Mouse (Mus musculus): Measurements from ENCODE around the gene Rtkn.

Rtkn gene

DNA sequence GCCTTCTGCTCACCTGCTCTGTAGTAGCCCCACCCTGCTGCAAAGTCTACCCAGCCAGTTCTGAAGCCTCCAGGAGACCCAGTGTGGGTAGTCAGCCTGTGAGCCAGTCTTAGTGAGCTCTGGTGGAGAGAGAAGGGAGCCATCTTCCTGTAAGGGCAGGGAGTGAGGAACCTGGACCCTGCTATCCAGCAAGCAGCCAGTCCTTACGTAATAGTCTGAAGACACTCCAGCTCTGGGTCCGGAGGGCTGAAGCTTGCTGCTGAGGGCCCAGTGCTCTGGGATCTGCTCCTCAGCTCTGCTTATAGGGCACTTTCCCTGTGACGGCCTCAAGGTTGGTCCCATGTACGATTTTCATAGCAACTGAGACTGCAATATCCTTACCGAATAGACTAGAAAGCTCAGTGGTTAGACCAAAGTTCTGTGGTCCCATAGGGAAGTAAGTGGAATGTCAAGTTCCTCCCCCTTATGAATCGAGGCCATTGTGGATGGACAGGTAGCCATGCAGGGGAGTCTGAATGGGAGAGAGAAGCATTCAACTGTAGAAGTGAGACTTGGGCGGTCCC is at the start of gene Rtkn:
Rtkn (plus strand) TSS at position 513 of the 563 bp plus-strand sequence.
- no peak for DNase-seq (ENCODE audit: low spot score)

DNA sequence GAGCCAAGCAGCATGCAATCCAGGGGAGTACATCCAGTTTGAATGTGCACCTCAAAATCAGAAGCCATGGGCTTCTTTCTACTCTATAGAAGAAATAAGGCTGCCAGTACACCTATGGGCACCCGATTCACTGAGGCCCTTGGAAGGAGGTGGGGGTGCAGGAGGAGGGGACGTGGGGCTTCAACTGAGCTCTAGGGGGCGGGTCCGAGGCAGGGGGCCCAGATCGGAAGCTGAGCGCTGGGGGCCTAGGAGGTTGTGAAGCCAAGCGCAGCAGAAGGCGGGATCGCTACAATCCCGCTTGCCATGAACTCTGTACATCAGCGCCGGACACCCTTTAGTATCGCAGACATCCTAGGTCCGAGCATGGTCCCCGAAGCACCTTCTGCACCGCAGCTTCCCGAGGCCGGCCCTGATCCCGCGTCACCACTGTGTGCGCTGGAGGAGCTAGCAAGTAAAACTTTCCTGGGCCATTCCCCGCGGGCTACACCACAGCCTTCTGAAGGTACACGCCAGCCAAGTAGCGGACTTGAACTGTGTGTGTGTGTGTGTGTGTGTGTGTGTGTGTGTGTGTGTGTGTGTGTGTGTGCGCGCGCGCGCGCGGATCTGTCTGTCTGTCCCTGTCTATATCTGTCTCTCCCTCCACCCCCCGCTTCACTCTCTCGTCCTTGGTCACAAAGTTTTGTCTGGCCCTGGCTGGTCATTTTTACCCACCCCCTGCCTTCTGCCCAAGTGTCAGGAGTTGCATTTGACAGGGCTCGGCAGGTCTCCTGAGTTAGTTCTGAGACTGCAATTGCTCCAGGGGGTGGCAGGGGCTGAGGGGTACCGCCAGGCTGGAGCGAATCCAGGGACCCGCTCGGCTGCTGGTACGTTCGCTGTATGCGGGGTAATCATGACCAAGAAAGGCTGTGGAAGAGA is 48.9 kb upstream of the Rtkn start, which contains the start of gene Lbx2:
Lbx2 (plus strand) TSS at position 247 of the 915 bp plus-strand sequence.
- DNase-seq (ENCODE audit: low spot score): no peak

DNA sequence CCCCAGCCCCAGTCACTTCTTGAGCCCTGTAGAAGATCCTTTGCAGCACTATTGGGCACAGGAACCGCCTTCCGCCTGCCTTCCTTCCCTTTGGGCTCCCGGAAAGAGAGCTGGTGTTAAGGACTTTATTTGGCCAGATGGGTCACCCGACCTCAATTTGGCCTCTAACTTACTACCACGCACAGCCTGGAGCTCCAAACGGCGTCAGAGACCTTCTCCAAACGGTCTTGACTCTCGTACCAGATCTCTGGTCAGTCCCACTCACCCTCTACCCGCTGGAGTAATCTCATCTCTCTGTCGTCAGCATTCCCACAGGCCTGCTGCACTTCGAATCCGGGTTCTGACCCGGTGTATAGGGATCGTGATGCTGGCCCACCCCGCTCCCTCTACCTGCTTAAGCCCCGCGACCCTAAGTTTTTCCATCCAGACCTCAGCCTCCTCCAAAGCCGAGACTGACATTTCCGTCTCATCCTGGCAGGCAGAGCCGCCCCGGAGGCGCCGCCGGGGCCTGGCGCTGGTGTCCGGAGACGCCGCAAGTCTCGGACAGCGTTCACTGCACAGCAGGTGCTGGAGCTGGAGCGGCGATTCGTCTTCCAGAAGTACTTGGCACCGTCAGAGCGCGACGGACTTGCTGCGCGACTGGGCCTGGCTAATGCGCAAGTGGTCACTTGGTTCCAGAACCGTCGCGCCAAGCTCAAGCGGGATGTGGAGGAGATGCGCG is 47.9 kb upstream of the Rtkn start:
- no peak for DNase-seq (ENCODE audit: low spot score)

DNA sequence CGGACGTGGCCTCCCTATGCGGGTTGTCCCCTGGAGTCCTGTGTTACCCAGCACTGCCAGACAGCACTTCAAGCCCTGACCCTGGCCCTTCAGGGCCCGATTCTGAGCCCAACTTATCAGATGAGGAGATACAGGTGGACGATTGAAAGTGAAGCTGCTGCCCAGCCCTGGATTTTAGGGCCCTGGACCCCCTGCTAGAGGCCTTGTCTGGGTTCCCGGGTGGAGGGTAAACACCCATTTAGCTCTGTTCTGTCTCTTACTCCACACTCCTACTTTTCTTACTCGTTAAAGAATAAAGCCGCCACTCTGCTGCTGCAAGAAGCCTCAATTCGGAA is 47.4 kb upstream of the Rtkn start:
- no peak for DNase-seq (ENCODE audit: low spot score)

DNA sequence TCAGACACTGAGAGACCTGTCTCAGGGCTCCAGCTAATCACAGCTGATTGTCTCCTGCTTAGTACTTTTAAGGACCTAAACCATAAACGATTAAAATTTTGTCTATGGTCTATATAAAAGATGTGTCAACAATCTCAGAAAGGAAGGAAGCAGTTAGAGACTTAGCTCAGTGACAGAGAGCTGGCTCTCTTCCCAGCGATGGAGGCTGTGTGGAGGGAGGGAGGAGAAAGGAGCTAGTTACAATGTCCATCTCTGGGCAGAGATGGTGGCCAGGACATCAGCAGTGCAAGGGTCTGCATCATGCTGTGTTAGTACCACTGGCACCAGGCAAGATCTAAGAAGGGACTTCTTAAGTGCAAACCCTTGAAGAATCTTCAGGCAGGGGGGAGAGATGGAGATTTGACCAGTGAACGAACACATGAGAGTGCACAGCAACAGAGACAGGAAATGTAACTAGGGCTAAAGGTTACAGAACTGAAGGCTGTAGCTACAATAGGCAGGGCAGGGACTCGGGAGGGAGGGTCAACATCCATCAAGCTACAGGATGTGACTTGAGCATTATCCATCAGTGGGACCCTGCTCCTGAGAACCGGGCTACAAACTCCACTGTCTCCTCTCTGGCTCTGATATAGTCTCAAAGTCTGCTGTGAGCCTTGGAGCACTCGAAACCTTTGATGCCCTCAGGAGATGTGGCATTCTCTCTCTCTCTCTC is 42.7 kb upstream of the Rtkn start:
- no peak for DNase-seq (ENCODE audit: low spot score)

DNA sequence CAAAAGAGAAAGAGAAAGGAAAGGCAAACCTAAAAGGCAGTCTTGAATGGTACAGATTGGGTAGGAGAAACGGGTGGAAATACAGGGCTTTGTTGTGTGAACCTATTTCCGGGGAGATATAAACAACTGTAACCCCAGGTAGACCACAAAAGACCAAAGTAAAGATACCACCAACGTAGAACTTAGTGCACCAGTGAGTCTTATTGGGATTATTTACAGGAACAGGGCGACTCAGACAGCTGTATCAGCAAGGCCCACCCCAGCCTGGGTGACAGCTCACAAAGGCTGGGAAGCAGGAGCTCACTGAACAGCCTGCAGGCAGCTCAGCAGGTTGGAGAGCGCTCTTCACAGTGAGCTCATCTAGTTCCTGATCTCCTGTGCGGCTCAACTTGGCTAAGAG is 39.3 kb upstream of the Rtkn start:
- no peak for DNase-seq (ENCODE audit: low spot score)

DNA sequence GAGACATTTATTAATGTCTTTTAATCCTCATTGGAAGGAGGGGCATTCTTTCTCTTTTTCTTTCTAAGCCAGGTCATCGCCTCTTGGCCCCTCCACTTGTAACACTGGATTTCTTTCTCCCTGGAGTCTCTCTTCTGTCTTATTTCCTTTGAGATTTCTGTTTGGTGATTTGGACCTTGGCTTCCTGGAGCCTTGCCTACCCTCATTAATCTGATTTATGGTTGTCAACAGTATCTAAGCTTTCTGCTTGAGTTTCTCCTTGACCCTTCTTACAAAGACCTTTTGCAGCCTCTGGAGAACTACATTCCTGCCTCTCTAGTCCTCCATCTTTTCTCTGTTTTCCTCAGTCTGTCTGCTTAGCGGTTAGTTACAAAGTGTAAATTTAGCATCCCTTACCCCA is 36.9 kb upstream of the Rtkn start:
- no peak for DNase-seq (ENCODE audit: low spot score)

DNA sequence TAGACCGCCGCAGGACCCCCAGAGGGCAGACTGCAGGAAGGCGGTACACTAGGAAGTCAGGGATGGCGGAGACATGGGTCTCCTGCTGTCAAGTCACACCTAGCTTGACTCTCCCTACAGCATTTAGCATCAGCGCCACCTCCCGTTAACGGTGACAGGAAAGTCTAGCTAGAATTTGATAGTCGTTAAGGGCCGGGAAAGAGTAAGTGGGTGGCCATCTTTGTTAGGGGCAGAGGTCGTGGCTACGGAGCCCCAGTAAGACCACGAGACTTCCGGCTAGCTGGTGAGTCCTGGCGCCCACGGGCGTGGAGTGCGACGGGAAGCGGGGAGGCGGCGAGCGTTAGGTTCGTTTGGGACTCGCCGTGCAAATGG is 34.0 kb upstream of the Rtkn start, which contains the start of the genes Ccdc142 and Gm42688:
Ccdc142 (plus strand) TSS at position 286 of the 372 bp plus-strand sequence.
Gm42688 (plus strand) TSS at position 302 of the 372 bp plus-strand sequence.
- peak; percentile 94 for DNase-seq (ENCODE audit: low spot score)

DNA sequence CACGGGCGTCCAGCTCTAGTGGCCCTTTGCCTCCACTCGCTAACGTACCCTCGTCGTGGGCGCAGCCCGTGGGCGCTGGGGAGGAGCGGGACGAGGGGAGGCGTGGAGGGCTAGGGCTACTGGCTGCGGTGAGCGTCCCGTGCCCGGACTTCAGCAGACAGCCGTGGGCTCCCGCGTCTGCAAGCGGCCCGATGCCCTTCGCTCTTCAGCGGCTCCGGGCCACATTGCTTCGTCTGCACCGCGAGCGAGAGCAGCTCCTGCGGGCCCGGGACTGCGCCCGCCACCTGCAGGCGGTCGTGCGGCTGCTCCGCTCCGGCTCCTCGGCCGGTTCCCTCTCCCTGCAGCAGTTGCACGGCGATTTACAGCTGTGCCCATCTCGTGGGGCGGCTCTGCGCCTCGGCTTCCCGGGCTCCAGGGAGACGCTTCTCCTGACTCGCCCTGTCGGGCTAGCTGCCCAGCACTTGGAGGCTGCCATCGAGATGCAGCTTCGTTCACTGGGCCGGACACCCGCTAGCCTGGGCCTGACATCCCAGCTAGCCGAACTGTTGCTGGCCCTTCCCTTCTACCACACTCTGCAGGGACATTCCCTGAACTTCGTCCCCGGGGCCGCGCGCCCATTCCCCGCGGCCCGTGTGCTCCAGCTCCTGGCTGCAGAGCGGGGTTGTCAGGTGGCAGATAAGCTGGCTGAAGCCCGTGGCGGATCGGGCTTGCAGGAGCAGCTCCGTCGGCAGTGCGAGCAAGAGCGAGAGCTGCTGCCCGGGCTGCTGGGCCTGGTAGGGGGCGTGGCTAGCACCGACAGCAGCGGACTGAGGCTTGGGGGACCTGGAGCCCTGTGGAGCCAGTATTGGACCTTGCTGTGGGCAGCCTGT is 33.3 kb upstream of the Rtkn start:
- DNase-seq (ENCODE audit: low spot score): peak; percentile 74

DNA sequence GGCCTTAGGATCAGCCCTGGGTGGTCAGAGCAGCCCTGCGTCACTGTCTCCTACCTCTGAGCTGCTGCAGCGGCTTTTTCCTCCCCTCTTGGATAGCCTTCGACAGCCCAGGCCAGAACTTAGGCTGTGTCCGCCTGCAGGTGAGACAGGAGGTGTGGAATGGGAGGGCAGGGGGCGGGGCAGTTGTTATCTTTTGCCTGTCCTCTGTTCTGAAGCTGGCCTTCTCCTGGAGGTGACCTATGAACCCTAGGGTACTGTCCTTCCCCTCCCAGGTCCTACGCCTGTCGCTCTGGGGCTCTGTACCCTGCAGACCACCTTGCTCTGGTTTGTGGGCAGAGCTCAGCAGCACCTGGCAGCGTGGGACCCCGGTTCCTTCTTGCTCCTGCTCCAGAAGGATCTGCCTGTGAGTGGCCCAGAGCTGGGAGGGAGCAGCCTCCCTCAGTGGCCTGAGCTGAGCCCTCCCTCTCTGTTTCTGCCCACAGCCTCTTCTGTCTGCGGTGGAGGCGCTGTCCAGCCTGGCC is 32.1 kb upstream of the Rtkn start:
- no peak for DNase-seq (ENCODE audit: low spot score)

DNA sequence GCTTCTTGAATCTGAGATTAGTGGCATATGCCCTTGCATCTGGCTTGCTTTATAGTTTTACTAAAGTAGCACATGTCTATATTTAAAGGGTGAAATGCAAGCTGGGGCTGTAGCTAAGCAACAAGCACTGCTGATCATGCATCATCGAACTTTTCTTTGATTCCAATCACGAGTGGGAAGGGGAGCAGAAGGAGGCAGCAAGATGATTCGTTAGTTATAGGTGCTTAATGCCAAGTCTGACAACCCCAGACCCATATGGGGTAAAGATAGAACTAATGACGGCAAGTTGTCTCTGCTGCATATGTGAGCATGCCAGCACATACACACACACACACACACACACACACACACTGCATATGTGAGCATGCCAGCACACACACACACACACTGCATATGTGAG is 31.1 kb upstream of the Rtkn start:
- no peak for DNase-seq (ENCODE audit: low spot score)

DNA sequence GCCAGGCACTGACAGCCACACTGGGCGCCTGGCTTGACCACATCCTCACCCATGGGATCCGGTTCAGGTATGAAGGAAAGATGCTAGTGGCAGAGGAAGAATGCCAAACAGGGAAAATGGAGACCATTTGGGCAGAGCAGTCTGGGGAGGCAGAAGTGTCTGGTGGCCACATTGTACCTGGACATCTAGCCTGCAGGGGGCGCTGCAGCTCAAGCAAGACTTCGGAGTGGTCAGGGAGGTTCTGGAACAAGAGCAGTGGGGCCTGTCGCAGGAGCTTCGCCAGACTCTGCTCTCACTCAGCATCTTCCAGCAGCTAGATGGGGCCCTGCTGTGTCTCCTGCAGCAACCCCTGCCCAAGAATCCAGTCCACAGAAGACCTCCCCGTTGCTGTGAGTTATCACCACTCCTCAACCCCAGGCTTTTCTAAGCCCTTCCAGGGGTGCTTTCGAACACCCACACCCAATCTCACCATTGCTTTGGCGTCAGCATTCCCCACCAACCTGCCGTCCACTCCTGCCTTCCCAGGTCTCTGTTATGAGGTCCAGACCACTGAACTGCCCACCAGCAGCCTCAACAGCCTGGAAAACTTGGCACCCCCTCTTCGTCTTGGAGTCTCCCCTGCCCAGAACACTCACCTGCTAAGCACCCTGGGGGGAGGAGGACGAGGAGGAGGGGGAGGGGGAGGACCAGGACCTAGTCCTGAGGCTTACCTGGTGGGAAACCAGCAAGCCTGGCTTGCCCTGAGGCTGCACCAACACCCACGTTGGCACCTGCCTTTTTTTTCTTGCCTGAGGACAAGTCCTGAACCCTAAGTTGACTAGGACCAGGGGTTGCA is 27.5 kb upstream of the Rtkn start:
- peak; percentile 88 for DNase-seq (ENCODE audit: low spot score)

DNA sequence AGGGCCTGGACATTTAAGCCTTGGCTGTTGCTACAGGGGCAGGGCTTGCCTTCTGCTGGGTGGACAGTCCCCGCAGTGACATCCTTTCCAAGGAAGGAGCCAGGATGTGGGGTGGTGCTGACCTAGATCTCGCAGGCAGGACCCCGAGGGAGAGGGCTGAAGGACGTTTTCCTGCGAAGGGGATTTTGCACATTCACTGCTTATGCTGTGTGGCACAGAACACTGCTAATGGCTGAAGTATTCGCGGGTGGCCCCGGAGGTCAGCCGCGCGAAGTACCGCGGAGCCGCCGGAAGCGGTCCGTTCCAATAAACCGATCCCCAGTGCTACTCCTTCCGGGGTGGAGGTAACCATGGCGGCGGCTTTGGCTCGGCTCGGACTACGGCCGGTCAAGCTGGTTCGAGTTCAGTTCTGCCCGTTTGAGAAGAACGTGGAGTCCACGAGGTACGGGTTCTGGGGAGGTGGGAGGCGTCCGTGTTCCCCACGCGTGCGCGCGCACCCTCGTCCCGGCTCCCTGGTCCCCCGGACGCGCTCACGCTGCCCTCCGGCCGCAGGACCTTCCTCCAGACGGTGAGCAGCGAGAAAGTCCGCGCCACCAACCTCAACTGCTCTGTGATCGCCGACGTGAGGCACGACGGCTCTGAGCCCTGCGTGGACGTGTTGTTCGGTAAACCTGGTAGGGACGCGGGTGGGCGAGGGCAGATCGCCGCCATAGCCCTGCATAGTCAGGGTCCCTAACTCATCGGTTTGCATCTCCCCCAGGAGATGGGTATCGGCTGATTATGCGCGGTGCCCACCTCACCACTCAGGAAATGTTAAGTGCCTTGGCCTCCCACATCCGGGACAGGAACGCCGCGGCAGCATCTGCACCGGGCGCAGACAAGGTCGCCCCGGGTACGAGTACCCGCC is 26.2 kb upstream of the Rtkn start, which contains the start of gene Mrpl53:
Mrpl53 (plus strand) TSS at position 279 of the 907 bp plus-strand sequence.
- peak; percentile 86 for DNase-seq (ENCODE audit: low spot score)

DNA sequence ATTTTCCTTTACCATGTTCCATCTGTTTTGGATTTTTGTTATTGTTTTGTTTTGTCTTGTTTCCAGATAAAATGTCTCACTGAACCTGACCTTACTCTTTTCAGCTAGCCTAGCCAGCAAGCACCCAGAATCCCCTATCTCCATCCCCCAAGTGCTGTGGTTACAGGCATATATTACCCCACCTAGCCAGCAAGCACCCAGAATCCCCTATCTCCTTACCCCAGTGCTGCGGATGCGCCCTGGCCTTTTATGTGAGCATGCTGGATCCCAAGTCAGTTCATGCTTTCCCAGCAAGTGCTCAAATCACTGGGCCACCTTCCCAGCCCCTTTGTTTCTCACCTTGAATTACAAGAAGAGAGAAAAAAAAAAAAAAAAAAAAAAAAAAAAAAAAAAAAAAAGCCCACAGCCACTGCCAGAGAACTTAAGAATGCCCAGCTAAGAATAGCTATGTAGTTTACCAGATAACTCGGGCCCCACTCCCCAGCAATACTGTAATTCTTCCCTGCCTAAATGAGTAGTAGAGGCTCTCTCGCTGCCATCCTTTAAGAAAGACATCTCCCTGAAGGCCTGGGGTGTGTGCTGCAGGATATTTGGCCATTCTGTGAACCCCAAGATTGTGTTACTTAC is 23.6 kb upstream of the Rtkn start:
- DNase-seq (ENCODE audit: low spot score): no peak

DNA sequence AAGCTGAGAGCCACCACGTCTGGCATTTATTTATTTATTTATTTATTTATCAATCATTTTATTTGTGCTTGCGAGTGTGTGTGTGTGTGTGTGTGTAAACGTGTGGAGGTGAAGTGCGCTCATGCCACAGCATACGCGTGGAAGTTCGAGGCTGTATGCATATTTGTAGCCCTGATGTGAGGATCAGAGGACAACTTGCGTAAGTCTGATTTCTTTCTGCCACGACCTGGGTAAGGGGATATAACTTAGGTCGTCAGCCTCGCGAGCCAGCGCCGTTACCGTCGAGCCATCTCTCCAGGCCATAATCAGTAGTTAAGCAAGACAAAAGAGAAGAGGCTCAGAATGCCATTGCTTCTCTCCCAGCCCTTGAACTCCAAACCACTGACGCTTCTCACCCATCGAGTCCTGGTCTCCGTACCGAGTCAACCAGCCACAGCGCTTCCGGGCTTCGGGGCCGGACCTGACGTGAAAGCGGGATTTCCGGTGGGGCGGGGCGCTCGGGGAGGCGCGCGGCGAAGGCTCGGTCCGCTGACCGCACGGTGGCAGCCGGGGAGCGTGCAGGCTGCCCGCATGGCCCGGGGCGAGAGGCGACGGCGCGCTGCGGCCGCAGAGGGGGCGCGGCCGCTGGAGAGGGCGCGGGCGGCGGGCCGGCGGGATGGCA is 20.1 kb upstream of the Rtkn start, which contains the start of gene Mogs:
Mogs (plus strand) TSS at position 486 of the 661 bp plus-strand sequence.
- DNase-seq (ENCODE audit: low spot score): peak; percentile 95

DNA sequence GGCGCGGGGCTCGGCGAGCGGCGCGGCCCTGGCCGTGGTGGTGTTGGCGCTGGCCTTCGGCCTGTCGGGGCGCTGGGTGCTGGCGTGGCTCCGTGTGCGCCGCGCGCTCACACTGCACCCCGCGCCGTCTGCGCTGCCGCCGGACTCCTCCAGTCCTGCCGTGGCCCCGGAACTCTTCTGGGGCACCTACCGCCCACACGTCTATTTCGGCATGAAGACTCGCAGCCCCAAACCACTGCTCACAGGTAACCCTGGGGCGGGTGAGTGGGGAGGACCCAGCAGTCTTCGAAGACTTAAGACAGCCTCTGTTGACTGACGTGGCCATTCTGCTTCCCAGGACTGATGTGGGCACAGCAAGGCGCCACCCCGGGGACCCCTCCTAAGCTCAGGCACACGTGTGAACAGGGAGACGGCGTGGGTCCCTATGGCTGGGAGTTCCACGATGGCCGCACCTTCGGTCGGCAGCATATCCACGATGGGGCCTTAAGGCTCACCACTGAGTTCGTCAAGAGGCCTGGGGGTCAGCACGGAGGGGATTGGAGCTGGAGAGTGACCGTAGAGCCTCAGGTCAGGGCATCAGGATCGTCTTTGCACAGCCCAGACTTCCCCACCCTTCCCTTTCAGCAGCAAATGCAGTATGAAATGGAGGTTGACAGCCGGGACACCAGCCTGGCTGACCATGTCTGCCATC is 19.4 kb upstream of the Rtkn start:
- no peak for DNase-seq (ENCODE audit: low spot score)
